Mouse (Mus musculus) heart, adult 11 months (tissue): ENCODE data around the gene Gpr152.

Experiments
- DNase-seq: peaks from one replicate; pipeline ENCODE4 v3.0.0; 2022

The Gpr152 gene

DNA sequence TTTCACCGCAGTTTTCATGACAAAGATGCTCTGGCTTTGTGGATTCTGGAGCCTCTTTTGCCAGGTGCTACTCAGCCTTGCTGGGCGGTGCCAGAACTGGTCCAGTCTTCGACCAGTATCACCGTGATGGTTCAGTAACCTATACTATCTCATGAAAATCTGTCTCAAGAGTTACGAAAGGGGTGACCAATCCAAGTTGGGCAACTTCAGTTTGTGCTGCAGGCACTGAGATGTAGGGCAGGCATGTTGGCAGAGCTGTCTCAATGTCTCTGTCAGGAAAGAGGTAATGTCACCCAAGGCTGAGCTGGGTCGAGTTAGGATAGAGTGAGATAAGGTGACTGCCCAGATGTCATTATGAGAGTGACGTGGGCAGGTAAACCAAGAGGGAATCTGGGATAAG is 40.8 kb downstream of the Gpr152 start:
- DNase-seq, result no peak

DNA sequence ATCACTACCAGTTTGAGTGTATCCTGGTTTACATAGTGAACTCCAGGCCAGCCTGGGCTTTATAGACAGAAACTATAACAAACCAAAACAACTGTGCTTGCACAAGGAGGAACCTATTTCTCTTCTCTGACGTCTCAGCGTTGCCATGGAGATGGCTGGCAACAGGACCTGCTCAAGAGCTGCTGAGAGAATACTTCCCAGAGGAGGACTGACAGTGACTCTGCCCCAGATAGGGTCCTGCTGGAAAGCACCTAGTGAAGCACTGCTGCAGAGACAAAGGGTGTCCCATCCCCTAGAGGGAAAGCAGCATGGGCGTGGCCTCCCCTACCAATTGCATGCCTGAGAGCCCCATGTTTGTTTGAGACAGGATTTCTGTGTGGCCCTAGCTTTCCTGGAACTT is 42.3 kb downstream of the Gpr152 start:
- peak; percentile 96 for DNase-seq

- no peak for DNase-seq
Measured at GRCm38 (mm10) chr19:4183689-4184088, 44.1 kb downstream of the Gpr152 start.

- DNase-seq, result peak; percentile 93
Measured at GRCm38 (mm10) chr19:4184976-4185975, 45.7 kb downstream of the Gpr152 start.

DNA sequence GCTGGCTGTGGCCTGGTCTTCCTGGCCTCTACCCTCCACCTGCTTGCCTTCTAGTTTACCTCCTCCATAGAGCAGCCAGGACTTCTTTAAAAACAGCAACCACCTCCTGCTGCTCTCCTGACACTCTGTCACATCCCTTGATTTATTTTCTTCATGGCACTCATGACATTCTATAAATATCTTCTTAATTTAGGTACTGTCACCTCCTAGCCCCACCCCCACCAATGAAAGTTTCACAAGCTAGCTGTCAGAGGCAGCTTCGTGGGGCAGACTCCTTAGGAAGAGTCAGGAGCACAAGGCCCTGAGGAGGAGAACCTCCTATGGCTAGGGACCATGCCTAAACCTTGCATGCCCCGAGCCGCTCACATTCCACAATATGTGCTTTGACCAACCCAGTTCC is 47.7 kb downstream of the Gpr152 start:
- no peak for DNase-seq

DNA sequence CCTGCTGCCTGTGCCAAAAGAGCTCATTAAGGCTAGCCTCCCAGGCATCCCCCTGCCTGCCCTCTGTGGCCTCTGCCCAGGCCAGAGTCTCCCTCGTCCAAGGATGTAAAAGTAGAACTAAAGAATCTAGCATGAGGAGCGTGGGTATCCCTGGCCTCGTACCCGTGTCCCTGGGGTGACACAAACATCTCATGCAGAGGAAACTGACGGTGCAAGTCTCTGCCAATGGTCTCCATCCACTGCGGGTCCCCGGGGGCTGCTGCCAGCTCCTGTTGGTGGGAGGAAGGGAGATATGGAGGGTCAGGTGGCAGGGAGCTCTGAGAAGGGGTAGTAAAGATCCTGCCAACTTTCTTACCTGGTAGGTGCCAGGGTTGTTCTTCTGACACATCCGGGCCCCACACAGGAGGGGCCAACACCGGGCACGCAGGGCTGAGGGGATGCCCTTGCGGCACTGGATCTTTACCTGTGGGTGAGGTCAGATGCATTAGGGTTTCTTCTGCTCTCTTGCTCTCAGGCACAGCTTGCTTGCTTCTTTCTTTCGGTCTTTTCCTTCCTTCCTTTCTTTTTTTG is 49.5 kb downstream of the Gpr152 start:
- peak; percentile 93 for DNase-seq

GRCm38 (mm10) chr19:4190831-4191334 is 51.3 kb downstream of the Gpr152 start, which contains the start of gene Tbc1d10c:
Gene Tbc1d10c (minus strand): TSS chr19:4191284.
- DNase-seq, result peak; percentile 97

DNA sequence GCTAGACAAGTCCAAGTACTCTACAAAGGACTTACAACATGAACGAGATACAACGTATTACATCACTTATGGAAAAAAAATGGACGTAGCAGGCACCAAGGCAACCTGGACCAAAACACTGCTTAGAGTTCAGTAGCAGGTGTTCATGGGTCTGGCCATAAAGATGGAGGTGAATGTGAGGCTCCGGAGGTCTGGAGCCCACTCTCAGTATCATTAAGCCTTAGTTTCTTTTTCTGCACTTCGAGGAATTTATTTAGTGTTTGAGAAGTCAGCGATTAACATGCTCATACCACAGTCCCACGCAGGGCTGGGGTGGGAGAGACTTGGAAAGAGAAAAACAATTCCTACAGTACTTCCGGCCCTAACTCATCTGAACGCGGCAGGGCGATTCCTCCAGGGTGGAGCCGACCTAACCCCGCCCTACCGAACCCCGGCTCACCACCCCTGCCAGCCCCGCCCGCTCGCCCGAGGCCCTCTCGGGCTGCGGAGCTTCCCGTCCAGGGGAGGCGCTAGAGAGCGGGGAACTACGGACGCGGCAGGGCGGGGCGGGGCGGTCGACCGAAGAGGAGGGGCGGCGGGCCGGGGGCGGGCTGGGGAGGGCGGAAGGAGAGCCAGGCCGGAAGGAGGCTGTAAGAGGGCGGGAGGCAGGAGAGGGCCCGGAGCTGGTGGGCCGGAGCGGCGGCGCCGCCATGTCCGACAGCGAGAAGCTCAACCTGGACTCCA is 52.1 kb downstream of the Gpr152 start, which contains the start of gene Ppp1ca:
Gene Ppp1ca, plus strand, starts transcription at position 538 of the 723 bp plus-strand sequence.
- peak; percentile 99 for DNase-seq

DNA sequence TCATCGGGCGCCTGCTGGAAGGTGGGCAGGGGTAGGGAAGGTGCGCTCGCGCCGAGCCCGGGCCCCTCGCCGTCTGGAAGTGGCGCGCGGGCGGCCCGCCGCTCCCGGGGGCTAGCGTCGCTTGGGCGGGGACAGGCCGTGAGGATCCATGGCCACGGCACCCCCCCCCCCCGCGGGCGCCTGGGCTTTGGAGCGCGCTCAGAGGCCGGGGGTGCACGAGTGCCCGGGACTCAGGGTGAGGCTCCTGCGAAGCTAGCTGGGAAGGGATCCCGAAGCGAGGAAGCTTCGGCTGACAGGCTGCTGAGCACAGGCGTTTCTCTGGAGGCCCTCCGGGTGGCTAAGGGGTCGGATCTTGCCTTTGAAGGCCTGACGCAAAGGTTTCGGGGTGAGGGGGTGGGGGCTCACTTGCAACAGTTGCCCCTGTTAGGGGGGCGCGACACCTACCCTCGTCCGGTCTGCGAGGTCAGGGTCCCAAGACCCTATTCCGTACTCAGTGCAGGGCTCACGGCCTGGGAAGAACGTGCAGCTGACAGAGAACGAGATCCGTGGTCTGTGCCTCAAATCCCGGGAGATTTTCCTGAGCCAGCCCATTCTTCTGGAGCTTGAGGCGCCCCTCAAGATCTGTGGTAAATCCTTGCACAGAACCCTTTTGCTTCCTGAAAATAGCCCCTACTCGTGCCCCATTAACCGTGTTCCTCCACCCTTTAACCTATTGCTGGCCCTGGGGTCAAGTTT is 52.8 kb downstream of the Gpr152 start:
- peak; percentile 95 for DNase-seq

- peak; percentile 93 for DNase-seq
Measured at GRCm38 (mm10) chr19:4193129-4193528, 53.5 kb downstream of the Gpr152 start.

GRCm38 (mm10) chr19:4194021-4194724 is 54.6 kb downstream of the Gpr152 start:
- DNase-seq, result peak; percentile 91

DNA sequence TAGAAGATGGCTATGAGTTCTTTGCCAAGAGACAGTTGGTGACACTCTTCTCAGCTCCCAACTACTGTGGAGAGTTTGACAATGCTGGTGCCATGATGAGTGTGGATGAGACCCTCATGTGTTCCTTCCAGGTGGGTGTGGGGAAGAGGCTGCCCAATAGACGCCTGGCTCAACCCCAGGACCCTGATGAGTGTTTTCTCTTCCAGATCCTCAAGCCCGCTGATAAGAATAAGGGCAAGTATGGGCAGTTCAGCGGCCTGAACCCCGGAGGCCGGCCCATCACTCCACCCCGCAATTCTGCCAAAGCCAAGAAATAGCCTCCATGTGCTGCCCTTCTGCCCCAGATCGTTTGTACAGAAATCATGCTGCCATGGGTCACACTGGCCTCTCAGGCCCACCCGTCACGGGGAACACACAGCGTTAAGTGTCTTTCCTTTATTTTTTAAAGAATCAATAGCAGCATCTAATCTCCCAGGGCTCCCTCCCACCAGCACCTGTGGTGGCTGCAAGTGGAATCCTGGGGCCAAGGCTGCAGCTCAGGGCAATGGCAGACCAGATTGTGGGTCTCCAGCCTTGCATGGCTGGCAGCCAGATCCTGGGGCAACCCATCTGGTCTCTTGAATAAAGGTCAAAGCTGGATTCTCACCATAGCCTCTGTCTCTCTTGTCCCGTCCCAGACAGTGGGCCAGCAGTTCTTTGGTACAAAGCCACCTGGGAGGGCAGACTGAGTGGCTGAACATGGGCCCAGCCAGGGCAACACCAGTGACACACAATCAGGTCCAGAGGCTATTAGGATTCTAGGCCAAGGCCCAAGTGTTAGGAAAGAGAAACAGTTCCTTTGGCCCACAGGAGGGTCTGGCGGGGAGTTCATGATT is 55.4 kb downstream of the Gpr152 start:
- DNase-seq, result peak; percentile 93
